Mouse (Mus musculus) G1E (cell line): ENCODE results near the gene Fam24b.

ENCODE experiments used
- CTCF ChIP-seq: IDR thresholded peaks from 2 replicates; pipeline ENCODE4 v1.5.1; 2012; ENCODE audit warnings: low read depth, low read length, inconsistent platforms, mixed read lengths
- GATA1 ChIP-seq: IDR thresholded peaks from 2 replicates; pipeline ENCODE4 v1.6.1; 2012; ENCODE audit warnings: borderline replicate concordance, low read length, inconsistent platforms, mixed read lengths
- GATA2 ChIP-seq: IDR thresholded peaks from 2 replicates; pipeline ENCODE4 v1.6.1; 2012; ENCODE audit warnings: low read depth, low read length, inconsistent platforms, borderline replicate concordance
- POLR2AphosphoS5 ChIP-seq: IDR thresholded peaks from 2 replicates; pipeline ENCODE4 v1.6.1; 2012; ENCODE audit warnings: low read depth, low read length, inconsistent platforms; ENCODE audit not compliant: insufficient replicate concordance
- TAL1 ChIP-seq: conservative IDR thresholded peaks from 2 replicates; pipeline ENCODE4 v1.6.1; 2012; ENCODE audit warnings: low read depth, low read length, inconsistent platforms, mixed read lengths

- TF ChIP-seq CTCF (no peak), GATA1 (no peak), TAL1 (no peak), GATA2 (no peak), POLR2AphosphoS5 (no peak)
Measured at GRCm38 (mm10) chr7:131297151-131297550, 32.2 kb downstream of the Fam24b start.
